Mouse (Mus musculus): ENCODE measurements around the gene 1700025G04Rik. TPM values are rescaled to one million over a fixed set of nuclear protein-coding genes. Genes with fewer than 3 reads are reported as not detected.

The 1700025G04Rik gene
- polyA plus RNA-seq, 1 experiment from 2014 or later = 38.4 TPM

DNA sequence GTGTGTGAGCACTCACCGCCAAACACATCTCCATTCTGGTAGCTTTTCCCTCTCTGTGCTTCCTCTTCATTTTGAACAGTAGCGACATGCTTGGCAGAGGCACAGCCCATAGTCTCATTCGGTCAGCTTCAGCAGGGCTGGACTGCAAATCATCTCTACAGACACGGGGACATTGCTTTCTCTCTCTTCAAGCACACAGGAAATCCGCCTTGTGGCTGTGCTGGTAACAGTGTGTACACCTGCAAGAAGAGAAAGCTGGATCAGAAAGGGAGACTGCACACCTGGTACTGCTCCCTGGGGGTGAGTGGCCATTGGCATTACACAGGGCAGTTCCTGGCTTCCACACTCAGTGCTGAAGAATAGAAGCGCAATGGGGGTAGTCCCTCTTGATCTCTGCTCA, 83.4 kb downstream of the 1700025G04Rik start:
- Histone ChIP-seq H3K9me3 (no peaks in the 10 kb centered on the region), H3K27me3 (no peaks in the 10 kb centered on the region), H3K4me2 (replicated peaks) (no peak overlapping the region), H3K4me1 (peaks cover 17% of the 10 kb centered on the region), H3K9ac (replicated peaks) (no peak overlapping the region), H3K27ac (replicated peaks) (no peak overlapping the region), H3K4me3 (no peak overlapping the region), H3K36me3 (peaks cover 3% of the 10 kb centered on the region; the same call in 1 of the 2 replicates)
- no peak for ATAC-seq (ENCODE audit: low FRiP score, low read depth)
- WGBS = 90% methylated on average over 6 of the region's 6 CpGs

DNA sequence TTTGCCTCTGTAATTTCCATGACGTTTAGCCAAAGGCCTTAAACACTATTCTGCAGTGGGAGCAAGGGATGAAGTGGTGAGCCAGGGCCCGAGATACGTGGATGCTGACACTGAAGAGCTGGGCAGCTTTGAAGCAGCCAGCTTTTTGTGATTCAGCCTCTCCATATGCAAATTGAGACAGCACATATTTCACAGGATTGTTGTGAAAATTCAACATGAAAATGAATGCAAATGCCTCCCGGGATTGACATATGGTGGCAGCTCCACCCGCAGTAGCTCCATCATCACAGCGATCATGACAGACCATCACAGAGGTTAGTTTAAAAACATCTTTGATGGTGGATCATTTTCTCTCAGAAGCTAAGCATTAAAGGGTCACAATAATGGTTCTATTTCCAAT, 85.4 kb downstream of the 1700025G04Rik start:
- 55% methylated on average over 6 of the region's 6 CpGs for WGBS
- Histone ChIP-seq H3K27ac (replicated peaks) (peak overlapping the region; percentile 22; the same call in 1 of the 2 replicates), H3K4me3 (no peak overlapping the region), H3K4me2 (replicated peaks) (no peak overlapping the region), H3K36me3 (peaks cover 3% of the 10 kb centered on the region; the same call in 1 of the 2 replicates), H3K27me3 (no peaks in the 10 kb centered on the region), H3K9ac (replicated peaks) (no peak overlapping the region), H3K9me3 (no peaks in the 10 kb centered on the region), H3K4me1 (peaks cover 13% of the 10 kb centered on the region)
- ATAC-seq (ENCODE audit: low FRiP score, low read depth) = 0 out of 2 replicates have a peak, but pooled peaks have one; percentile 45

DNA sequence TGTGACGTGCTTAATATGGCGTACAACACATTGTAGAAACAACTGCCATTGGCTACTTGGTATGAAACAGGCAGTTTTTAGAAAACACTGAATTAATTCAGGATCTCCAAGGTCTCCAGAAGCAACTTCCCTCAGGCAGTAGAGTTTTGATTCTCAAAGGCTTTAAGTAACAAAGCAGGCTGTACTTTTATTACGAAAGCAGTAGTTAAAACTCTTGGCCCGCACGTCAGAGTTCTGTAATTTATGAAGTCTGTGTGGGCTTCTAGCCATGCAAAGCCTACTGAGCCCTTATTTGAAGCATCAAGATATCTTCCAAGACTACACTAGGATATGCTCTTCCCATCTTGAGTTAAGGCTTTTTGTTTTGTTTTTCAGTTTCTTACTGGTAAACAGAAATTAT, 89.5 kb downstream of the 1700025G04Rik start:
- no peak for ATAC-seq (ENCODE audit: low FRiP score, low read depth)
- no peaks in the 10 kb centered on the region for H3K27me3 ChIP-seq
- peaks cover 3% of the 10 kb centered on the region; the same call in 1 of the 2 replicates for H3K36me3 ChIP-seq
- H3K27ac ChIP-seq (replicated peaks) = no peak overlapping the region
- no peak overlapping the region for H3K4me3 ChIP-seq
- H3K9ac ChIP-seq (replicated peaks) = no peak overlapping the region
- no peaks in the 10 kb centered on the region for H3K9me3 ChIP-seq
- WGBS = 90% methylated on average over 5 of the region's 5 CpGs
- H3K4me2 ChIP-seq (replicated peaks) = no peak overlapping the region
- peaks cover 20% of the 10 kb centered on the region for H3K4me1 ChIP-seq

- H3K4me2 ChIP-seq (replicated peaks) = no peak overlapping the region
- no peak overlapping the region for H3K4me3 ChIP-seq
- H3K27ac ChIP-seq (replicated peaks) = 0 out of 2 replicates have a peak overlapping the region, but pooled peaks have one; percentile 15
- no peaks in the 10 kb centered on the region for H3K36me3 ChIP-seq
- H3K4me1 ChIP-seq = peaks cover 11% of the 10 kb centered on the region
- no peak for ATAC-seq (ENCODE audit: low FRiP score, low read depth)
- no peaks in the 10 kb centered on the region for H3K27me3 ChIP-seq
- no peak overlapping the region for H3K9ac ChIP-seq (replicated peaks)
- no peaks in the 10 kb centered on the region for H3K9me3 ChIP-seq
- 87% methylated on average over 7 of the region's 7 CpGs for WGBS
These were observed 90.5 kb downstream of the 1700025G04Rik start for GRCm38 (mm10) chr1:151999424-151999842.

DNA sequence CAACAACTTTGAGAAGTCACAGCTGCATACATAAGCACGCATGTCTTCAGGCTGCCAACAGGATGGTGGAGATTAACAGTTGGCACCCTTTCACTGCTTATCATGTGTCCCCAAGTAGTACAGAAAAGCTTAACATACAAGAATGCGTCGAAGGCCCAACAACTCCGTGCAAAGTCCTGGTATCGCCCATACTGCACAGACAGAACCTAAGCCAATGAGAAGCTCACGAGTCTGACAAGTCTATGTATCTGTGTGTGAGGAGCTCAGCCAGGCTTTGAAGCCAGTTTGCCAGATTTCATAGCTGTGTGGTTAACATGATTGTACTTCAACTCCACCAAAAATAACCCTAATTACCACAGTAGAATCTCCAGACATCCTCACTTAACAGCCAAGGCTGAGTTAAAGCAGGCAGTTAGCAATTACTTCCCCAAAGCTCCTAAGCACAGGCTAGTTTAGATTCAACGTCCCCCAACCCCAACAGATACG, 91.2 kb downstream of the 1700025G04Rik start:
- peaks cover 9% of the 10 kb centered on the region for H3K4me1 ChIP-seq
- H3K9me3 ChIP-seq = no peaks in the 10 kb centered on the region
- H3K36me3 ChIP-seq = no peaks in the 10 kb centered on the region
- ATAC-seq (ENCODE audit: low FRiP score, low read depth) = no peak
- no peaks in the 10 kb centered on the region for H3K27me3 ChIP-seq
- H3K27ac ChIP-seq (replicated peaks) = no peak overlapping the region
- no peak overlapping the region for H3K4me2 ChIP-seq (replicated peaks)
- H3K4me3 ChIP-seq = no peak overlapping the region
- 91% methylated on average over 8 of the region's 8 CpGs for whole genome bisulfite sequencing
- no peak overlapping the region for H3K9ac ChIP-seq (replicated peaks)

- 85% methylated on average over 7 of the region's 7 CpGs for WGBS
These were observed 92.3 kb downstream of the 1700025G04Rik start for GRCm38 (mm10) chr1:151997591-151997990.

DNA sequence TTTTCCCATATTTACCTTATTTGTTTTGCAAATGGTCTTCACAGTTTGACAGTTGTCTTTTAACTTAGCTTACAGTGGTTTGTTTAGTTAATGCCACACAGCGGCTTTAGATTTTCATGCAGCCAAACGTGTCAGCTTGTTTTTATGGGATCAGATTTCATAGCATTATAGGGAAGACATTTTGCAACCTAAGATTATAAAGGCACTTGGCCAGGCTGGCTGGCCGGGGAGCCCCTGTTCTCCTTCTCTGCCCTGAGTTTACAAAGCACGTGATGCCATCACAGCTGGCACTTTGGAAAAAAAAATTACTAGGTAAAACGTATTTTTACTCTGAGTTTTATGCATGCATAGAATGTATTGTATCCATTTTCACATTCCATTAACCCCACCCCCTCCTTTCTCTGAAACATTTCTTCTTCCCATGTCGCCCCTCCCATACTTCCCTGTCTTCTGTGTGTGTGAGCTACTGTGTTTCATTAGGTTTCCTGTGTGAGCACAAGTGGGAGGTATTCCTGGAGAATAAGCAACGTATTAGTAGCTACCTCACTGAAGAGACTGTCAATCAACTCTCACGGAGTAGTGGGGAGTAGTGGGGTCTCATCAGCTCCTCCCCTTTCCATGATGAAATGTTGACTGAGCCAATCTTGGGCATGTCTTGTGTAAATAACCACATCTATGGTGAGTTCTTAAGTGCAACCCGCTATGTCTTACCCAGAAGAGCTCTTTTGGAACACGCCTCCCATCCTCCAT, 93.8 kb downstream of the 1700025G04Rik start:
- 78% methylated on average over 10 of the region's 10 CpGs for WGBS
- no peak overlapping the region for H3K4me2 ChIP-seq (replicated peaks)
- no peaks in the 10 kb centered on the region; the same call in 1 of the 2 replicates for H3K36me3 ChIP-seq
- ATAC-seq (ENCODE audit: low FRiP score, low read depth) = no peak; the same call in 1 of the 2 replicates
- H3K9ac ChIP-seq (replicated peaks) = no peak overlapping the region
- no peak overlapping the region for H3K4me3 ChIP-seq
- no peaks in the 10 kb centered on the region for H3K27me3 ChIP-seq
- peaks cover 9% of the 10 kb centered on the region for H3K4me1 ChIP-seq
- H3K27ac ChIP-seq (replicated peaks) = no peak overlapping the region
- no peaks in the 10 kb centered on the region for H3K9me3 ChIP-seq

More at GRCm38 (mm10) chr1:151997591-151997990, 92.3 kb downstream of the 1700025G04Rik start:
- no peak overlapping the region for H3K9ac ChIP-seq (replicated peaks)
- no peaks in the 10 kb centered on the region for H3K27me3 ChIP-seq
- peaks cover 9% of the 10 kb centered on the region for H3K4me1 ChIP-seq
- no peak overlapping the region for H3K4me3 ChIP-seq
- H3K9me3 ChIP-seq = no peaks in the 10 kb centered on the region
- H3K4me2 ChIP-seq (replicated peaks) = no peak overlapping the region
- H3K36me3 ChIP-seq = no peaks in the 10 kb centered on the region
- ATAC-seq (ENCODE audit: low FRiP score, low read depth) = no peak
- H3K27ac ChIP-seq (replicated peaks) = no peak overlapping the region

GRCm38 (mm10) chr1:151994271-151994670, 95.7 kb downstream of the 1700025G04Rik start:
- no peak overlapping the region for H3K9ac ChIP-seq (replicated peaks)
- H3K4me1 ChIP-seq = peaks cover 5% of the 10 kb centered on the region; the same call in 1 of the 2 replicates
- H3K36me3 ChIP-seq = no peaks in the 10 kb centered on the region; the same call in 1 of the 2 replicates
- peak overlapping the region; percentile 43; the same call in 1 of the 2 replicates for H3K27ac ChIP-seq (replicated peaks)
- WGBS = 59% methylated on average over 6 of the region's 6 CpGs
- H3K9me3 ChIP-seq = no peaks in the 10 kb centered on the region
- no peak overlapping the region for H3K4me2 ChIP-seq (replicated peaks)
- ATAC-seq (ENCODE audit: low FRiP score, low read depth) = no peak
- H3K27me3 ChIP-seq = no peaks in the 10 kb centered on the region
- no peak overlapping the region for H3K4me3 ChIP-seq

DNA sequence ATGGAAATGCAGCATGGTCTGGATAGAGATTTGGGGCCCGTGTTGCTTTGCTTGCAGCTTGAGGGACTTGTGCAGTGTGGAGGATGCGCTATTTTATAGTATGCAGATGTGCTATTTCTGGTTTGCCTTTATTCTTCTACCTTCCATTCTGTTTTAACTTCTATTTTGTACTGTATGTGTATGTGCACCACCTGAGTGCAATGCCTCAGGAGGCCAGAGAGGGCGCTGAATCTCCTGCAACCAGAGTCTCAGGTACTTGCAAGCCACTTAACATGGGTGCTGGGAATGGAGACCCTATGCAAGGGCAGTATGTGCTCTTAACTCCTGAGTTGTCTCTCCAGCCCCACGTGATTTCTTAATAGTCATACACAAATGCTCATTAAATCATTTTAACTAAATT, 98.4 kb downstream of the 1700025G04Rik start:
- 96% methylated on average over 4 of the region's 4 CpGs for WGBS
- Histone ChIP-seq H3K4me1 (no peaks in the 10 kb centered on the region), H3K4me2 (replicated peaks) (no peak overlapping the region), H3K4me3 (no peak overlapping the region), H3K9me3 (no peaks in the 10 kb centered on the region), H3K36me3 (no peaks in the 10 kb centered on the region; the same call in 1 of the 2 replicates), H3K27ac (replicated peaks) (no peak overlapping the region), H3K9ac (replicated peaks) (no peak overlapping the region), H3K27me3 (no peaks in the 10 kb centered on the region)
- ATAC-seq (ENCODE audit: low FRiP score, low read depth) = no peak

DNA sequence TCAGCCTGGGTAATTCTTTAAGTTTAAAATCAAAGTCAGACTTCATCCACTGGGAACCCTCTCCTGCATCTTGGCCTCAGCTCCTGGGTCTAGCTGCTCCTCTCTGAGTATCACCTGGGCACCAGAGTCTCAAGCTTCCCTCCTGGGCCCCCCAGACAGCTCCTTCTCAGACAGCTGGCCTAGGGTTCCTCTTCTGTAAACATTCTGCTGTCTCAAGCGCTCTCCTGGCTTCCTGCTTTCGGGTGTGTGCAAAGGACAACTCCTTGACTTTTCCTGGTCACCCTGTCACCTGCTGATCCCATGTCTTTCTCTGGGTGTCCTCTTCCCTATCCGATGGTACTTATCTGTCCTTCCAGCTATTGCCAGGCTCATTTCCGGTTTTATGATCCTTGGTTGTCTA, 99.3 kb downstream of the 1700025G04Rik start:
- no peak overlapping the region for H3K4me3 ChIP-seq
- 90% methylated on average over 4 of the region's 4 CpGs for WGBS
- no peaks in the 10 kb centered on the region for H3K9me3 ChIP-seq
- H3K36me3 ChIP-seq = no peaks in the 10 kb centered on the region; the same call in 1 of the 2 replicates
- no peak overlapping the region for H3K27ac ChIP-seq (replicated peaks)
- no peak for ATAC-seq (ENCODE audit: low FRiP score, low read depth)
- H3K9ac ChIP-seq (replicated peaks) = no peak overlapping the region
- H3K4me1 ChIP-seq = 0 out of 2 replicates have a peak, but pooled peaks cover 6% of the 10 kb centered on the region
- no peaks in the 10 kb centered on the region for H3K27me3 ChIP-seq
- H3K4me2 ChIP-seq (replicated peaks) = no peak overlapping the region

DNA sequence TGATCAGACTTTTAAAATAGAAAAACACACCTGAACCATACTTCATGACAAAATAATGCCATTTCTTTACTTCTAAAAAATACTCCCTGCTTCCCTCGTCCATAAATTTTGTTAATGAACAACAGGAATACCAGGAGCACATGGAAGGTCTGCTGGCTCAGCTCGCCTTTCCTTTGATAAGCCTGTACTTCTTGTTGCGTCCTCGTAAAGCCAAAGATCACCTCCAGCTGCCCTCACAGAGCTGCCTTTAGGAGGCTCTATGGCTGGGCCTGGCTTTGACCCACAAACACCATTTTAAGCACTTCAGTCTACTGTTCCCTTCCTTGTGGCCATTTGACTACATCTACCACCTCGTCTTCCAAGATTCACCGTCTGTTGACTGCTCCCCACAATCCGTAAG, 101.2 kb downstream of the 1700025G04Rik start:
- H3K4me2 ChIP-seq (replicated peaks) = no peak overlapping the region
- no peak for ATAC-seq (ENCODE audit: low FRiP score, low read depth)
- no peaks in the 10 kb centered on the region; the same call in 1 of the 2 replicates for H3K36me3 ChIP-seq
- no peak overlapping the region for H3K27ac ChIP-seq (replicated peaks)
- WGBS = 94% methylated on average over 7 of the region's 7 CpGs
- no peak overlapping the region for H3K9ac ChIP-seq (replicated peaks)
- no peaks in the 10 kb centered on the region for H3K9me3 ChIP-seq
- H3K4me1 ChIP-seq = peaks cover 22% of the 10 kb centered on the region
- H3K27me3 ChIP-seq = no peaks in the 10 kb centered on the region
- no peak overlapping the region for H3K4me3 ChIP-seq

- Histone ChIP-seq H3K4me2 (replicated peaks) (no peak overlapping the region), H3K36me3 (no peaks in the 10 kb centered on the region; the same call in 1 of the 2 replicates), H3K27ac (replicated peaks) (no peak overlapping the region), H3K9me3 (no peaks in the 10 kb centered on the region), H3K4me3 (no peak overlapping the region), H3K27me3 (no peaks in the 10 kb centered on the region), H3K9ac (replicated peaks) (no peak overlapping the region), H3K4me1 (peaks cover 27% of the 10 kb centered on the region)
- 94% methylated on average over 8 of the region's 8 CpGs for WGBS
- no peak for ATAC-seq (ENCODE audit: low FRiP score, low read depth)
These were observed 101.9 kb downstream of the 1700025G04Rik start for GRCm38 (mm10) chr1:151988066-151988465.
